Comparison of ENCODE assay signal across 16 mouse cellular contexts in the genomic region with DNA sequence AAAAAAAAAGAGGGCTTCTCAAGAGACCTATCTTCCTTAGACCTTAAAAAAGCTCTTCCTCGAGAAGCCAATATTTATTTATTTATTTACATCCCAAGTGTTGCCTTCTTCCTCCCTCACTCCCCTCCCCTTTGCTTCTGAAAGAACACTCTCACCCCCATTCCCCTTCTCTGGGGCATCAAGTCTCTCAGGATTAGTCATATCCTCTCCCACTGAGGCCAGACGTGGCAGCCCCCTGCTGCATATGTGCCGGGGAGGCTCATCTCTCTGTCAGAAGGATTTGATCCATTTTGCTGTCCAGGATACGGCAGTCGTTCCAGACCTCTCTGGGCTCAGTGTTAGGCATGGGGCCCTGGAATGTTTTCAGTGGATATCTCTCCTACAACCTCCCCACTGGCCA.
"Had no signal": no experiment of that assay in that cellular context is flagged by ENCODE, and none has a peak within 500 bp of the region (broad histone marks: within the 10 kb centered on the region; RNA-seq: fewer than 3 reads in every experiment).

No protein-coding gene starts in this region.

- H3K36me3 ChIP-seq: kidney, embryonic 15.5 days; limb, embryonic 13.5 days; liver, embryonic 13.5 days; stomach, embryonic 15.5 days had no signal

- DNase-seq: kidney, adult 11 months; kidney, adult 8-10 months; kidney, postnatal 10 days; kidney, postnatal 36 days; left cerebral cortex, postnatal 4 days; liver; liver, embryonic 13.5 days; lung, embryonic 14.5 days; midbrain, embryonic 14.5 days; thymus, adult 2 months; thymus, postnatal 25 days had no signal

- H3K4me1 ChIP-seq: kidney, embryonic 15.5 days; limb, embryonic 13.5 days; stomach, embryonic 15.5 days had no signal

- H3K4me3 ChIP-seq: kidney, embryonic 15.5 days; limb, embryonic 13.5 days; liver, embryonic 13.5 days; stomach, embryonic 15.5 days had no signal

- H3K9ac ChIP-seq: kidney, embryonic 15.5 days; limb, embryonic 13.5 days; liver, embryonic 13.5 days; lung, embryonic 14.5 days; stomach, embryonic 15.5 days had no signal

- H3K27ac ChIP-seq: kidney, embryonic 15.5 days; limb, embryonic 13.5 days; liver, embryonic 13.5 days; stomach, embryonic 15.5 days had no signal

- H3K27me3 ChIP-seq: kidney, embryonic 15.5 days; limb, embryonic 13.5 days; liver, embryonic 13.5 days; stomach, embryonic 15.5 days had no signal

- H3K9me3 ChIP-seq: kidney, embryonic 15.5 days; limb, embryonic 13.5 days; liver, embryonic 13.5 days; stomach, embryonic 15.5 days had no signal

- ATAC-seq: inflammation-experienced regulatory T-cells, adult 6 months; lung, postnatal 0 days had no signal

- H3K4me2 ChIP-seq: kidney, embryonic 15.5 days; limb, embryonic 13.5 days; liver, embryonic 13.5 days; lung, embryonic 14.5 days; stomach, embryonic 15.5 days had no signal
